Mouse (Mus musculus) activated CD4-positive, CD25-positive, alpha-beta regulatory T cell, adult 4 months (primary cell): ENCODE data around the gene Cox16. TPM values are rescaled to one million over a fixed set of nuclear protein-coding genes. Genes with fewer than 3 reads are reported as not detected.
"Not testable (repeated sequence)": the region's sequence is repeated elsewhere in the genome, so short reads cannot be mapped to it uniquely, and the experiment has no call there.

ENCODE experiments used
- ATAC-seq: one replicate; pipeline ENCODE4 v1.8.0; 2017
- polyA plus RNA-seq, 2 experiments: library from polyadenylated mRNA; unstranded; fragments of 100-300 nt; shearing (Covaris generic); gene quantifications; one replicate each; pipeline ENCODE4 v1.2.1; 2017

Gene Cox16
- 100 to 1,000 TPM; 140 to 178 TPM for polyA plus RNA-seq

GRCm38 (mm10) chr12:81484727-81485191, at the start of gene Cox16:
TSS of gene Cox16 (minus strand) at chr12:81485127.
- ATAC-seq: peak; percentile 97

- ATAC-seq: no peak
Measured at GRCm38 (mm10) chr12:81533029-81533419, 48.1 kb upstream of the Cox16 start.

GRCm38 (mm10) chr12:81532316-81533028, 47.5 kb upstream of the Cox16 start, which contains the start of the genes Gm20498 and Synj2bp:
TSS of gene Gm20498 (minus strand) at chr12:81532905.
TSS of gene Synj2bp (minus strand) at chr12:81532911.
- peak; percentile 92 for ATAC-seq

GRCm38 (mm10) chr12:81530587-81530986, 45.7 kb upstream of the Cox16 start:
- ATAC-seq: not testable (repeated sequence)

GRCm38 (mm10) chr12:81496906-81497305, 12.0 kb upstream of the Cox16 start:
- not testable (repeated sequence) for ATAC-seq

GRCm38 (mm10) chr12:81490491-81490890, 5.6 kb upstream of the Cox16 start:
- ATAC-seq: no peak

GRCm38 (mm10) chr12:81485311-81485710, 384 bp upstream of the Cox16 start:
- no peak for ATAC-seq

- no peak for ATAC-seq
Measured at GRCm38 (mm10) chr12:81484212-81484611, 715 bp downstream of the Cox16 start.

GRCm38 (mm10) chr12:81483656-81484055, 1.3 kb downstream of the Cox16 start:
- ATAC-seq: no peak

- not testable (repeated sequence) for ATAC-seq
Measured at GRCm38 (mm10) chr12:81459051-81459450, 25.9 kb downstream of the Cox16 start.

GRCm38 (mm10) chr12:81438985-81439384, 45.9 kb downstream of the Cox16 start:
- ATAC-seq: not testable (repeated sequence)

GRCm38 (mm10) chr12:81434778-81435177, 50.1 kb downstream of the Cox16 start:
- ATAC-seq: not testable (repeated sequence)

GRCm38 (mm10) chr12:81421846-81422245, 63.1 kb downstream of the Cox16 start, which contains the start of gene Adam4:
TSS of gene Adam4 (minus strand) at chr12:81421946.
- ATAC-seq: no peak

GRCm38 (mm10) chr12:81413211-81413610, 71.7 kb downstream of the Cox16 start:
- ATAC-seq: no peak

- no peak for ATAC-seq
Measured at GRCm38 (mm10) chr12:81408966-81409365, 76.0 kb downstream of the Cox16 start.

- no peak for ATAC-seq
Measured at GRCm38 (mm10) chr12:81402187-81402586, 82.7 kb downstream of the Cox16 start.

- not testable (repeated sequence) for ATAC-seq
Measured at GRCm38 (mm10) chr12:81379364-81379763, 105.6 kb downstream of the Cox16 start, which contains the start of gene Gm4787. TSS of gene Gm4787 (minus strand) at chr12:81379464.

GRCm38 (mm10) chr12:81333841-81334240, 151.1 kb downstream of the Cox16 start:
- ATAC-seq: no peak

- no peak for ATAC-seq
Measured at GRCm38 (mm10) chr12:81332875-81333421, 152.0 kb downstream of the Cox16 start, which contains the start of gene Slc8a3. TSS of gene Slc8a3 (minus strand) at chr12:81333180.

GRCm38 (mm10) chr12:81331937-81332874, 152.7 kb downstream of the Cox16 start:
- no peak for ATAC-seq

GRCm38 (mm10) chr12:81331046-81331638, 153.8 kb downstream of the Cox16 start:
- ATAC-seq: no peak

- ATAC-seq: no peak
Measured at GRCm38 (mm10) chr12:81324991-81325390, 159.9 kb downstream of the Cox16 start.
